ENCODE assay signal across 28 mouse cellular contexts in the genomic region with DNA sequence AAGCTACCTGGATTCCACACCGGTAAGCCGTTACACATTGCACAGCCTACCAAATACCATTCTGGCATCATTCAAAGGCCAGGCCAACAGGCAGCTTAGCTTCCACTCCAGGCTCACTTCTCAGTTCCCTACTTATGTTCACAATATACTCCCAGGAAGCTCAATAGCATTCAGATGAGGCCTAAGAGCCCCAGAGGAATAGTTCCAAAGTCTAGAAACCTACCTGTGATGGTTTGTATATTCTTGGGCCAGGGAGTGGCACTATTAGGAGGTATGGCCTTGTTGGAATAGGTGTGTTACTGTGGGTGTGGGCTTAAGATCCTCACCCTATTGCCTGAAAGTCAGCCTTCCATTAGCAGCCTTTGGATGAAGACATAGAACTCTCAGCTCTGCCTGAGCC. TPM values are rescaled to one million over a fixed set of nuclear protein-coding genes. Genes with fewer than 3 reads are reported as not detected.
"Had no signal": no experiment of that assay in that cellular context is flagged by ENCODE, and none has a peak within 500 bp of the region (broad histone marks: within the 10 kb centered on the region; RNA-seq: fewer than 3 reads in every experiment).

No protein-coding gene starts in this region.

- H3K27ac ChIP-seq: midbrain, embryonic 10.5 days; midbrain, embryonic 12.5 days; neural tube, embryonic 13.5 days; neural tube, embryonic 15.5 days had no signal

- H3K4me1 ChIP-seq: midbrain, embryonic 10.5 days; midbrain, embryonic 12.5 days; neural tube, embryonic 13.5 days; neural tube, embryonic 15.5 days had no signal

- H3K36me3 ChIP-seq: midbrain, embryonic 10.5 days; midbrain, embryonic 12.5 days; neural tube, embryonic 13.5 days; neural tube, embryonic 15.5 days had no signal

- DNase-seq: lung, adult 18-20 months; lung, embryonic 14.5 days; lung, postnatal 10 days; lung, postnatal 4 days; midbrain, embryonic 14.5 days; retina, postnatal 1 day; right cerebral cortex, adult 18-20 months; right cerebral cortex, postnatal 25 days; right cerebral cortex, postnatal 4 days; spleen, adult 18-20 months; thymus, adult 18-20 months; thymus, postnatal 14 days; thymus, postnatal 36 days had no signal

- H3K27me3 ChIP-seq: midbrain, embryonic 12.5 days; neural tube, embryonic 13.5 days; neural tube, embryonic 15.5 days had no signal

- H3K4me2 ChIP-seq: lung, embryonic 14.5 days; midbrain, embryonic 12.5 days; neural tube, embryonic 13.5 days; neural tube, embryonic 15.5 days had no signal

- ATAC-seq: midbrain, embryonic 16.5 days had no signal

- H3K9ac ChIP-seq: lung, embryonic 14.5 days; midbrain, embryonic 12.5 days; neural tube, embryonic 13.5 days; neural tube, embryonic 15.5 days had no signal

- H3K9me3 ChIP-seq: midbrain, embryonic 10.5 days; midbrain, embryonic 12.5 days; neural tube, embryonic 13.5 days; neural tube, embryonic 15.5 days had no signal

- H3K4me3 ChIP-seq: midbrain, embryonic 10.5 days; midbrain, embryonic 12.5 days; myocyte; neural tube, embryonic 13.5 days; neural tube, embryonic 15.5 days had no signal

RNA-seq across cellular contexts. Expression of gene Gm11027, which starts 4.1 kb away (rescaled TPM):
- total RNA-seq: megakaryocyte, adult 5-6 weeks; megakaryocyte-erythroid progenitor cell, adult 5-6 weeks had no signal
- polyA plus RNA-seq: lung, embryonic 14.5 days; lung, embryonic 16.5 days; midbrain, embryonic 10.5 days; midbrain, embryonic 12.5 days; midbrain, embryonic 14.5 days; midbrain, embryonic 16.5 days; myocyte; neural tube, embryonic 11.5 days; neural tube, embryonic 13.5 days; neural tube, embryonic 15.5 days; small intestine, adult 2 months; stomach, embryonic 14.5 days; stomach, embryonic 16.5 days; thymus, postnatal 0 days; urinary bladder, adult 2 months had no signal
